In genomic region chr17:8898221-8898620, GRCm38 (mm10) we compare ENCODE assay signal across 26 mouse cellular contexts.
DNase-seq lines count a peak whose midpoint lies in the region; ATAC-seq lines count a peak whose summit lies in the region.
"Had no signal": no experiment of that assay in that cellular context is flagged by ENCODE, and none has a peak within 500 bp of the region (broad histone marks: within the 10 kb centered on the region; RNA-seq: fewer than 3 reads in every experiment).

No protein-coding gene starts in this region.

- no peaks in the 10 kb centered on the region for H3K9me3 ChIP-seq in hindbrain, embryonic 16.5 days (ENCODE audit: control insufficient read depth, low read length)
- H3K9me3 ChIP-seq in hindbrain, embryonic 10.5 days: no peaks in the 10 kb centered on the region
- H3K9me3 ChIP-seq: embryonic facial prominence, embryonic 15.5 days; heart, embryonic 15.5 days; limb, embryonic 10.5 days; liver, embryonic 15.5 days; lung, embryonic 15.5 days; midbrain, embryonic 10.5 days; neural tube, embryonic 12.5 days had no signal

- H3K27ac ChIP-seq in hindbrain, embryonic 16.5 days (ENCODE audit: low read depth, low read length): no peak overlapping the region
- H3K27ac ChIP-seq in hindbrain, embryonic 10.5 days: no peak overlapping the region
- H3K27ac ChIP-seq: embryonic facial prominence, embryonic 15.5 days; heart, embryonic 15.5 days; hindbrain, embryonic 14.5 days; kidney, postnatal 0 days; limb, embryonic 10.5 days; liver, embryonic 15.5 days; lung, embryonic 15.5 days; midbrain, embryonic 10.5 days; neural tube, embryonic 12.5 days had no signal

- WGBS in hindbrain, embryonic 16.5 days: 60% methylated on average over 8 of the region's 8 CpGs
- WGBS in hindbrain, embryonic 10.5 days: 89% methylated on average over 8 of the region's 8 CpGs

- no peaks in the 10 kb centered on the region; the same call in 1 of the 2 replicates for H3K4me1 ChIP-seq in hindbrain, embryonic 16.5 days (ENCODE audit: control insufficient read depth, insufficient read depth, low read depth, low read length)
- peaks cover 6% of the 10 kb centered on the region; the same call in 1 of the 2 replicates for H3K4me1 ChIP-seq in hindbrain, embryonic 10.5 days (replicated peaks)
- H3K4me1 ChIP-seq: liver, embryonic 15.5 days; neural tube, embryonic 12.5 days had no signal

- no peak overlapping the region for H3K4me2 ChIP-seq in hindbrain, embryonic 16.5 days (ENCODE audit: low read length)
- H3K4me2 ChIP-seq: embryonic facial prominence, embryonic 15.5 days; heart, embryonic 15.5 days; hindbrain, embryonic 14.5 days; liver, embryonic 15.5 days; lung, embryonic 15.5 days; neural tube, embryonic 12.5 days had no signal

- no peak overlapping the region for H3K4me3 ChIP-seq in hindbrain, embryonic 16.5 days (ENCODE audit: low read length)
- H3K4me3 ChIP-seq in hindbrain, embryonic 10.5 days: no peak overlapping the region
- H3K4me3 ChIP-seq: embryonic facial prominence, embryonic 15.5 days; heart, embryonic 15.5 days; limb, embryonic 10.5 days; liver, embryonic 15.5 days; lung, embryonic 15.5 days; midbrain, embryonic 10.5 days; neural tube, embryonic 12.5 days had no signal

- no peaks in the 10 kb centered on the region; the same call in 1 of the 2 replicates for H3K36me3 ChIP-seq in hindbrain, embryonic 16.5 days (ENCODE audit: control insufficient read depth, insufficient read depth, low read length)
- H3K36me3 ChIP-seq in hindbrain, embryonic 10.5 days: peaks cover 4% of the 10 kb centered on the region; the same call in 1 of the 2 replicates
- H3K36me3 ChIP-seq: embryonic facial prominence, embryonic 15.5 days; heart, embryonic 15.5 days; limb, embryonic 10.5 days; liver, embryonic 15.5 days; lung, embryonic 15.5 days; midbrain, embryonic 10.5 days; neural tube, embryonic 12.5 days had no signal

- no peak overlapping the region for H3K9ac ChIP-seq in hindbrain, embryonic 16.5 days (ENCODE audit: low read depth, low read length)
- H3K9ac ChIP-seq: embryonic facial prominence, embryonic 15.5 days; heart, embryonic 15.5 days; hindbrain, embryonic 14.5 days; liver, embryonic 15.5 days; lung, embryonic 15.5 days; neural tube, embryonic 12.5 days had no signal

- no peak for ATAC-seq in cerebellum, adult (ENCODE audit: insufficient number of reproducible peaks, low FRiP score, low TSS enrichment)
- 0 out of 2 replicates have a peak, but pooled peaks have one; percentile 31 for ATAC-seq in hindbrain, embryonic 16.5 days

- H3K27me3 ChIP-seq in hindbrain, embryonic 16.5 days (replicated peaks; ENCODE audit: control insufficient read depth, insufficient read depth, low read length): no peaks in the 10 kb centered on the region
- no peaks in the 10 kb centered on the region for H3K27me3 ChIP-seq in hindbrain, embryonic 10.5 days (ENCODE audit: insufficient read depth, poor library complexity, severe bottlenecking)
- H3K27me3 ChIP-seq: embryonic facial prominence, embryonic 15.5 days; liver, embryonic 15.5 days; lung, embryonic 15.5 days; neural tube, embryonic 12.5 days had no signal

- DNase-seq in cerebellum, adult 18-20 months: peak; percentile 35 to 56
- DNase-seq in hindbrain, embryonic 10.5 days (ENCODE audit: low spot score): no peak
- DNase-seq in testis, postnatal 10 days (ENCODE audit: low spot score): peak; percentile 23
- no peak for DNase-seq in testis, postnatal 14 days (ENCODE audit: low spot score)
- no peak for DNase-seq in urinary bladder, adult 18-20 months (ENCODE audit: low spot score in 2 of 2)
- DNase-seq: adrenal gland, postnatal 10 days; heart, postnatal 36 days; kidney, adult 2 months; layer of hippocampus, adult 9-11 months; liver; lung, postnatal 4 days; retina, postnatal 1 day; right cerebral cortex, postnatal 25 days; spleen, adult 18-20 months; thymus, postnatal 25 days had no signal

Comparison
In these comparisons a context has a peak if more than half of its experiments do, and no peak if none do; other contexts are left out.
1. DNase-seq: peak in cerebellum, adult 18-20 months (2 of 2) and testis, postnatal 10 days (single experiment); none in hindbrain, embryonic 10.5 days (single experiment), testis, postnatal 14 days (single experiment) and urinary bladder, adult 18-20 months (0 of 2).